Mouse (Mus musculus) midbrain, embryonic 13.5 days (tissue): Measurements from ENCODE around the gene Acsm4. TPM values are rescaled to one million over a fixed set of nuclear protein-coding genes. Genes with fewer than 3 reads are reported as not detected.

Source experiments
- polyA plus RNA-seq: library from polyadenylated mRNA; unstranded; fragments of >200 nt; fragmentation: Nextera tagmentation; extraction: Ambion mirVana; gene quantifications from 2 replicates; pipeline ENCODE4 v1.2.1, GENCODE M21; 2015

Acsm4 gene
- polyA plus RNA-seq, 1 experiment from 2014 or later = not detected

Other genes starting within 250 kb of the Acsm4 start
- not detected in 2 replicates for gene Gp2, start 230.7 kb upstream of the Acsm4 start, polyA plus RNA-seq
- not detected in 2 replicates for gene Umod, start 210.7 kb upstream of the Acsm4 start, polyA plus RNA-seq
- not detected in 2 replicates for gene Acsm5, start 170.6 kb upstream of the Acsm4 start, polyA plus RNA-seq
- gene Pdilt, start 166.5 kb upstream of the Acsm4 start, polyA plus RNA-seq = 0.12 and 0.15 TPM in 2 replicates
- not detected in 2 replicates for gene Acsm2, start 135.7 kb upstream of the Acsm4 start, polyA plus RNA-seq
- gene Acsm1, start 83.0 kb upstream of the Acsm4 start, polyA plus RNA-seq = not detected in 2 replicates
- gene Thumpd1, start 30.8 kb downstream of the Acsm4 start, polyA plus RNA-seq = 85.1 and 90.5 TPM in 2 replicates
- 0.11 and 0.12 TPM in 2 replicates for gene Acsm3, start 70.9 kb downstream of the Acsm4 start, polyA plus RNA-seq
- gene Rexo5, start 104.0 kb downstream of the Acsm4 start, polyA plus RNA-seq = 14.9 and 15.8 TPM in 2 replicates
- 22.7 and 23.3 TPM in 2 replicates for gene Eri2, start 104.0 kb downstream of the Acsm4 start, polyA plus RNA-seq
- 17.3 and 17.9 TPM in 2 replicates for gene Lyrm1, start 205.8 kb downstream of the Acsm4 start, polyA plus RNA-seq
- 18.8 and 18.9 TPM in 2 replicates for gene Dcun1d3, start 206.3 kb downstream of the Acsm4 start, polyA plus RNA-seq